Mouse (Mus musculus) common myeloid progenitor, adult 5-6 weeks (primary cell): ENCODE results near the gene Pxmp2. TPM values are rescaled to one million over a fixed set of nuclear protein-coding genes. Genes with fewer than 3 reads are reported as not detected.

Source experiments
- ATAC-seq: replicated peaks from 2 replicates; pipeline ENCODE4 v1.8.0; 2016; ENCODE audit warnings: low read depth, mild to moderate bottlenecking, moderate TSS enrichment, inconsistent platforms; ENCODE audit not compliant: poor library complexity, severe bottlenecking
- total RNA-seq: library from RNA; stranded (forward); fragments of 200-1000, 187-1606 nt; gene quantifications from 2 replicates; pipeline ENCODE4 v1.2.3, GENCODE M21; 2017

The Pxmp2 gene
- 6.2 and 8.7 TPM in 2 replicates for total RNA-seq

- ATAC-seq = peak; percentile 87
These were observed at the start of gene Pxmp2, which contains the start of gene Pole for GRCm38 (mm10) chr5:110285770-110286445. Pxmp2 (minus strand) TSS chr5:110286186. Pole (plus strand) TSS chr5:110286306.

GRCm38 (mm10) chr5:110330508-110330907 is 44.5 kb upstream of the Pxmp2 start:
- ATAC-seq = peak; percentile 74

GRCm38 (mm10) chr5:110313127-110313526 is 27.1 kb upstream of the Pxmp2 start:
- no peak for ATAC-seq

- no peak for ATAC-seq
These were observed 22.9 kb upstream of the Pxmp2 start for GRCm38 (mm10) chr5:110308861-110309260.

DNA sequence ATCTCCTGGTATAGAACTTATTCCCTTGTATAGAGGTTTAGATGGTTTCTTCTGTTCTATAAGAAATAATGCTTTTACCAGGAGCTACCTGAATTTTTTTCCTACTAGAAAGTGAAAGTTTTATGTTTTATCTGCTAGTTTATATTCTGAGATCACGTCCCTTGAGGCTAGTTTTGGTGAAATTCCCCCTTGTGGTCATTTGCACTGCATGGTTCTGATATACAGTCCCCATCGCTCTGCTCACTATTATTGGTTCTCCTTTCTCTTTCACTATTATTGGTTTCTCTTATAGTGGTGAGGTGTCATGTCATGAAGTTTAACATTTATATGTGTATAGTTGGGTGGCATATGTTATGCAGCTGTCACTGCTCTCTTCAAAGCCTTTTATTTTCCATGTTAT is 14.6 kb upstream of the Pxmp2 start:
- no peak for ATAC-seq

GRCm38 (mm10) chr5:110296637-110297036 is 10.7 kb upstream of the Pxmp2 start:
- ATAC-seq = no peak

- no peak for ATAC-seq
These were observed 5.7 kb upstream of the Pxmp2 start for GRCm38 (mm10) chr5:110291649-110292048.

GRCm38 (mm10) chr5:110287084-110287475 is 1.1 kb upstream of the Pxmp2 start:
- no peak for ATAC-seq

DNA sequence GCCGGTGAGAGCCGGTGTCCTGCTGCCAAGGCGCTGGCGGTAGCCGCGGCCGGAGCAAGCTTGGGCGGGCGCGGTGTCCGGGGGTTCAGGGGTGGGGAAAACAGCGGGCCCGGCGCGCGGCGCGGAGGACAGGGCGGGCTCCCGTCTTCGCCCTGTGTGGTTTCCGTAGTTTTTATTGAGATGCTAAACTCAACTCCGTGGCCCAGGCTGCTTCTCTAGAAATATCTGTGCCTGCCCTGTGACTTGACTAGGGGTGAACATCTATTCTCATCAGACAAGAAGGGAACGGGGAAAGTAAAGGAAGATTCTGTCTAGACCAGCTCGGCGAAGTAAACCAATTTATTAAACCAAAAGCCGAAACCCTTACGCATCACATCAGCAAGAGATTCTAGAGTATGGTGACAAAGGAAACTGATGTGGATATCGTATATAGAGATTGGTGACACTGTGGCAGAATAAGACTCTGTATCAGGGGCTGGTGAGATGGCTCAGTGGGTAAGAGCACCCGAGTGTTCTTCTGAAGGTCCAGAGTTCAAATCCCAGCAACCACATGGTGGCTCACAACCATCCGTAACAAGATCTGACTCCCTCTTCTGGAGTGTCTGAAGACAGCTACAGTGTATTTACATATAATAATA is 579 bp upstream of the Pxmp2 start:
- peak; percentile 31; the same call in 1 of the 2 replicates for ATAC-seq

DNA sequence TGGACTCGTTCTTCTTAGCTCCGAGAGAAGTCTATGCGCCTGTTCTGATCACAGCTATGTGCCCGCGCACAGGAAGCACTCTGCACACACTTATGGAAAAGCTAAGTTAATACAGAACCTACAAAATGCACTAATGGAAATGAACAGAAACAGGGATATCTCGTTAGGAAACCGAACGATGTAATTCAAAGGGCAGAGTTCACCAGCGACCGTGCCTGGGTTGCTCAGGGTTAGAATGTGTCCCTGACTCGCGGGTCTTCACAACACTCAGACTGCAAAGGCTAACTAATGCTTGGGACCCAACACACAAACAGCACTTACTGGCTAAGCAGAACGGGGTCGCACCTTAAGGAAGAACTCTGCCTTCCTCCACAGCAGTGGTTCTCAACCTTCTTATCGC is 830 bp downstream of the Pxmp2 start:
- 0 out of 2 replicates have a peak, but pooled peaks have one; percentile 6 for ATAC-seq

DNA sequence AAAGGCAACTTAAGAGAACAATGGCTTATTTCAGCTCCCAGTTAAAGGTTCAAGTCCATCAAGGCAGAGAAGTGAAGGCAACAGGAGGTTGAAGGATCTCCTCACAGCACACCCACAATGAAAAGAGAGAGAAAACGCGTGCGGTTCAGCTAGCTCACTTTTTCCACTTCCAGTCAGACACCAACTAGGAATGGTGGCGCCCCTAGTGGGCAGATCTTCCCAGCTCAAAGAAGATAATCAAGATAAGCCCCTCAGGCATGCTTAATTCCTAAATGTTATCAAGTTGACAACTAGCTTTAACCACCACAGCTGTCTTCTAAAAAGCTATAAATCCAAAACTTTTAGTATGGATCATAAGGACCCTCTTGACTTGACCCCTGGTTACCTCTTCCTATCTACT is 1.4 kb downstream of the Pxmp2 start:
- ATAC-seq = peak; percentile 64

DNA sequence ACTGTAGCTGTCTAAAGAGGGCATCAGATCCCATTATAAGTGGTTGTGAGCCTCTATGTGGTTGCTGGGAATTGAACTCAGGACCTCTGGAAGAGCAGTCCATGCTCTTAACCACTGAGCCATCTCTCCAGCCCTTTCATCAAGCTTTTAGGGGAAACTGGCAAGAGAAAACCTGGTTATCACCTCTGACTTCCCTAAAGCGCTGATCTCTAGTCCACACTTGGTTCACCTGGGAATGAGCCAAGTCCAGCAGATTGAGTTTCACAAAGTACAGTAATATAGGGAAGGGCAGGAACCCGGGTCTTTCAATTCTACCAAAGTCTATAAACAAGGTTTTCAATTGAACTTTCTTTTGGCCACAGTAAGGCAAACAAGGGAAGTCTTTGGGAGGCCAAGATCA is 4.0 kb downstream of the Pxmp2 start:
- no peak for ATAC-seq

DNA sequence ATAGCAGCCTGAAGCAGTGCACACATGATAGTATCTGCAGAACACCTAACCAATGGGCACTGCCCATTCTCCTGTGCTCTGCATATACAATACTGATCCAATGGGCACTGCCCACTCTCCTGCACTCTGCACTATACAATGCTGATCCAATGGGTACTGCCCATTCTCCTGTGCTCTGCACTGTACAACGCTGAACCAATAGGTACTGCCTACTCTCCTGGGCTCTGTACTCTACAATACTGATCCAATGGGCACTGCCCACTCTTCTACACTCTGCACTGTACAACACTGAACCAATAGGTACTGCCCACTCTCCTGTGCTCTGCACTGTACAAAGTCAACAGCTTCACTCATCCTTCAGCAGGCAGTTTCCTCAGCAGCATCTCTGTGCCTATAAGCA is 9.1 kb downstream of the Pxmp2 start:
- ATAC-seq = no peak

DNA sequence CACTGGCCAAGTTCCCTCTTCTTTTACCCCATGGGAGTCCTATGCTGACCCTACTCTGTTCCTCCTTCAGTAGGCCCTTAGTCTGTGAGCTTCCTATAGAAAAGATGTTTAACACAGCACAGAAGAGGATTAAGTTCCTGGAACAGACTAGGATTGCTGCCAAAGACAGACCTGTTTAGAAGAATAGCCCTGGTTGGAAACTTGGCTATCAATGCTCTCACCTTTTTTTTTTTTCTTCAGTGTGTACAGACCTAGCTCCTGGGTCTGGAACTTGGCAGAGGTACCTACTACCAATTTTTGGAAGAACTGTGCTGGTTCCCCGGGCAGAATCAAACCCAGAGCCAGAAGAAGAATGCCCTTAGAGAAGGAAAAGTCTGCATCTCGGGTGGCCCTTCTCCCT is 9.6 kb downstream of the Pxmp2 start:
- ATAC-seq = no peak

DNA sequence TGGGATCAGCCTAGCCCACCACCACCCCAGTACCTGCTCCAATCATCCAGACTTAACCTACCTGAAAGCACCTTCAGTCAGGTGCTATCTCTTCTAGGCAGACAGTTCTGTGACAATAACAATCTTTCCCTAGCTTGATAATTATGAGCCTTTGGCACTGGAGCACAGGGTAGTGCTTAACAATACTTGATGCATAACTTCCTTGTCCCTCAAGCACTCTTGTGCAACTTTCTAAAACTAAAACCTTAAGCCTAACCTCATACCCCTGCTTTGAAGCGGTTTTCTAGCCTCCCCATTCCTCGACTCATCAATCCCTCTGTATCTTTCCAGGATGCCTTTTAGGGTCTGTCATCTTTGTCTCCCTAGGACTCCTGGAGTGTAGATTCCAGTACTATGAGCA is 11.1 kb downstream of the Pxmp2 start:
- ATAC-seq = no peak

GRCm38 (mm10) chr5:110274147-110274546 is 11.8 kb downstream of the Pxmp2 start:
- no peak for ATAC-seq

- no peak for ATAC-seq
These were observed 15.7 kb downstream of the Pxmp2 start for GRCm38 (mm10) chr5:110270242-110270641.

DNA sequence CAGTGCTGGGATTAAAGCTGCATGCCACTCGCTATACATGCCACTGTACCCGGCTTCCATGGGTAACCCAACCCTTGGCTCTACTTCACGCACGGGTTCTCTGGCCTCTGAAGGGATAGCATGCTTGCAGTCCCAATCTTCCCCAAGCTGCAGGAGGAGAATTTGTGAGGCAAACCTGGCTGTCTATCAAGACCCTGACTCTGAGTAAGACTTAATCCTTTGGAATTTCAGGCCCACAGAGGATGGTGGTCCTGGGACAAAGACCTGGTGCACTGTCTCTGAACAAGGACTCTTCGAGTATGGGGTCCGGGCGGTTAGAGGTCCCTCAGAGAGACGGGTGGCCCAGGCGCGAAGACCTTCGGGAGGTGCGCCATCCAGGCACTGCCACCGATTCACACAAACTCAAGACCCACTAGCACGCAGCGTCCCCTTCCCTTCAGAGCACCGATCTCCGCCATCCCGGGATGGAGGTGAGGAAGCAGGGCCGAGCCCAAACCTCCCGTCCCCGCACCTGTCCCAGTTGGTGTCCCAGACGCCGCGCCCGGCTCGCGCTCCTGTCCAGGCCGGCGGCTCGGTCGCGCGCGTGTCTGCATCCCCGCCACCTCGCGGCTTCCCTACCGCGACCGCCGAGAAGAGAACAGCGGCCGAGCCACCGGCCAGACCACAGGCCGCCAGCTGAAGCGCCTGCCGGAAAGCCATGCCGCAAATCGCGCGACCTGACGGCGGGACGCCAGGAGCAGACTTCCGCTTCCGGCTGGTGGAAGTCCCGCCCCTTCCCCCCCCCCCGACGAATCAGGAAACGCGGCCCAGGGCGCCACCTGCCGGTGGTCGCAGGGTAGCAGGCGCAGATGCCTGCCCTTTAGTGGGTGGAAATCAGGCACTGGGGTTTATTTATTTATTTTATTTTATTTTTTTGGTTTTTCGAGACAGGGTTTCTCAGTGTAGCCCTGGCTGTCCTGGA is 16.6 kb downstream of the Pxmp2 start, which contains the start of gene Pgam5:
Gene Pgam5, minus strand, starts transcription at position 773 of the 961 bp plus-strand sequence.
- ATAC-seq = peak; percentile 91

- ATAC-seq = no peak
These were observed 19.0 kb downstream of the Pxmp2 start for GRCm38 (mm10) chr5:110266941-110267340.

DNA sequence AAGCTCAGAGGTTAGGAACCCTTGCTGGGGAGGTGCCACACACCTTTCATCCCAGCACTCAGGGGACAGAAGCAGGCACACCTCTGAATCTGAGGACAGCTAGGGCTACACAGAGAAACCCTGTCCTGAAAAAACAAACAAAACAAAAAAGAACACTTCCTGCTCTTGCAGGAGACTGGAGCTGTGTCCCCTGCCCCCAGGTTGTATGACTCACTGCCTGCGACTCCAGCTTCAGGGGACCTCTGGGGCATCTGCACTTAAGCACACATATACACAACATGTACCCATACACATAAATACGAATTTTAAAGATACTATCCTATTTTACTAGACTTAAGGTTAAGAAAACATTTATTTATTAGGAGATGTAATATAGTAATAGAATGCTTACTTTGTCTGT is 41.9 kb downstream of the Pxmp2 start:
- ATAC-seq = no peak

- ATAC-seq = peak; percentile 37
These were observed 53.6 kb downstream of the Pxmp2 start for GRCm38 (mm10) chr5:110232346-110232745.
